Mouse (Mus musculus): ENCODE measurements around the gene Ptpn20.

Gene Ptpn20

DNA sequence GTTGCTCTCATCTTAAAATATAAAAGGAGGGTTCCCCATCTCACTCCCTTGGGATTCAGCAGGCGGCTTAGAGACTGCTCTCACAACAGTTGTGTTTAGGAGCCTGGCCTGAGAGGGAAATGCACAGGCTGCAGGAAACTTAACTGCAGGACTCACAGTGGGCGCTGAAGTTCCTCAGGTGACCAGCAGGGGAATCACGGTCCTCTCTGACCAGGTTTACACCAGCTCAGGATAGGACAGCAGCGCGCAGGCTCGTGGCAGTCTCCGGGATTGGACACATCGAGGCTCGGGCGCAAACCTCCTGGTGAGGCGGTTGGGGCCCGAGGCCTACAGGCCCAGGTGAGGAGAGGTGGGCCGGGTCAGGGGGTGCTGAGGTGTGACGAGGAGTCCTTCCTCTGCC, at the start of gene Ptpn20:
Gene Ptpn20, plus strand, starts transcription at position 257 of the 400 bp plus-strand sequence.
- no peak for DNase-seq

DNA sequence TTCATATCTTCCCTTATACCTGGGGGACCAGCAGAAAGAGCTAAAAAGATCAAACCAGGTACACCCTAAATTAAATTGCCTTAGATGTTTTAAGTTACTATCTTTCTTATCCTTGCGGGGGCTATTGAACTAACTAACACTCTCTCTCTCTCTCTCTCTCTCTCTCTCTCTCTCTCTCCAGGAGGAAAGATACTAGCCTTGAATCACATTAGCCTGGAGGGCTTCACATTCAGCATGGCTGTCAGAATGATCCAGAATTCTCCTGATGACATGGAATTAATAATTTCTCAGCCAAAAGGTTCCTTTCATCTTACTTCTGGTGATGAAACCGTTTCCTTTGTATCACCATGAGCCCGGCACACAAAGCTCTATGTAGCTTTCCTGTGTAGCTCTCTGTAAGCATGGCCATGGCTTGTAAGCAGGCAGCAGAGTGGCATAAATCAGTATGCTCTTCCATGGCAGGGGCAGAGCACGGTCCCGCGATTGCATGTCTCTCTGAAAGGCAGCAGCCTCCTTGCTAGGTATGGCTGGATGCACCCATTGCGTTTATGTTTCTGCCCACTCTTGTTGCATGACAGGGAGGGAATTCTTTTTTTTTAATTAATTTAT, 49.3 kb upstream of the Ptpn20 start:
- DNase-seq: no peak

DNA sequence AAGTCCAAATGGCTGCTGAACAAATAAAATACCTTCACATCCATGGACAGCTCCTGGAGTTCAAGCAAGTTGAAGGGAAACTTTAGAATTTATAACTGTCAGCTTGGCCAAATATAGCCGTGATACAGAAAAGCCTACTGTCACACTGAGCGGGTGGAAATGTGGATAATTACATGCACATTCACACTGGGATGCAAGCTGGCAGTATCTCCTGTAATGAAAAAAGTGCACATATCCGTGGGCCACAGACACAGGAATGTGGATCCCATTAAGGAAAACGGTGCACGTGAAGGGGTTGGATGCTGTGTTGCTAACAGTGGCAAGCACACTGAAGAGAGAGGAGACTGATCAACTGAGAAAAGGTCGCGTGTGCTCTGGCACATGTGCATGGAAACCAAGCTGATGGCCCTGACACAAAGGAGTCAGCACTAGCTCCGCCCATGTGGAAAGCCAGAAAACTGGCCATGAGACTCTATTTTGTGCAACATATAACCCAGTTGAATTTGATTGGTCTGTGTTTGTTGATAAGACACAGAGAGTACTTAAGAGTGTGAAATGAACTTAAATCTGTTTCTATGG, 43.4 kb upstream of the Ptpn20 start:
- no peak for DNase-seq

DNA sequence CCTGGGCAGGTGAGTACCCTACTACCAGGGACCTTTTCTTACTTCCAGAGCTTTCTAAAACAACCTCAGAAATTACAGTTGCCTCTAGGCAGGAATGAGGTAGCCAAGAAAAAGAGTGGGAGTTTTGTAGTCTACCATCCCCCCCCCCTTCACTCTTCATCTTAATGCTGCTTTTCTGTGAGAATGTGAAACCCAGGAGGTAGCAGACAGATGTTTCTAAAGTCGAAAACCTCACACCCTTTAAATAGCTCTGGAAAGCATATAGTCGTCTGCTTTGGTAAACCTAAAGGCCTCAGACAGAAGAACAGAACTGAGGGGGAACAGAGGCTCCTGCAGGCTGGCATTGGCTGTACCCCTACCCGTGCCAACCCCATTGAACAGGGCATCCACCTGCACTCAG, 40.4 kb upstream of the Ptpn20 start:
- DNase-seq: no peak

DNA sequence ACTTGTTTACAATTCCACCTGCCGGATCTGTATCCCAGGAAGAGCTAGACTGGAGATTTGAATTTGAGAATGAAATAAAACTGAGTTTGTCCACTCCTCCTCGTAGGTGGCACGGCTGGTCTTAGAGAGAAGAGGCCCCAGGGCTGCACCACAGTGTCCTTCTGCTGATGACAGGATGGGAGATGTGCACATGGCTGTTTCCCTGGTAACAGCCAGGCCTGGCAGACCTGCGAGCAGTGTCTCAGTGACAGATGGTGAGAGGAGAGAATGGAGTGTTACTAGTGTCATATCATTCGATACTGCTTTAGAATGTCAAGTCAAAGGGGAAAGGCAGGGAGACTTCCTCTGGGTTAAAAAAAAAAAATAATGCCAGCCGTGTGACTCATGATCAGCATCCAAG, 39.2 kb upstream of the Ptpn20 start:
- DNase-seq: no peak

- no peak for DNase-seq
Observed at GRCm38 (mm10) chr14:33570737-33571136, 18.3 kb upstream of the Ptpn20 start.

- no peak for DNase-seq
Observed at GRCm38 (mm10) chr14:33573643-33574042, 15.4 kb upstream of the Ptpn20 start.

DNA sequence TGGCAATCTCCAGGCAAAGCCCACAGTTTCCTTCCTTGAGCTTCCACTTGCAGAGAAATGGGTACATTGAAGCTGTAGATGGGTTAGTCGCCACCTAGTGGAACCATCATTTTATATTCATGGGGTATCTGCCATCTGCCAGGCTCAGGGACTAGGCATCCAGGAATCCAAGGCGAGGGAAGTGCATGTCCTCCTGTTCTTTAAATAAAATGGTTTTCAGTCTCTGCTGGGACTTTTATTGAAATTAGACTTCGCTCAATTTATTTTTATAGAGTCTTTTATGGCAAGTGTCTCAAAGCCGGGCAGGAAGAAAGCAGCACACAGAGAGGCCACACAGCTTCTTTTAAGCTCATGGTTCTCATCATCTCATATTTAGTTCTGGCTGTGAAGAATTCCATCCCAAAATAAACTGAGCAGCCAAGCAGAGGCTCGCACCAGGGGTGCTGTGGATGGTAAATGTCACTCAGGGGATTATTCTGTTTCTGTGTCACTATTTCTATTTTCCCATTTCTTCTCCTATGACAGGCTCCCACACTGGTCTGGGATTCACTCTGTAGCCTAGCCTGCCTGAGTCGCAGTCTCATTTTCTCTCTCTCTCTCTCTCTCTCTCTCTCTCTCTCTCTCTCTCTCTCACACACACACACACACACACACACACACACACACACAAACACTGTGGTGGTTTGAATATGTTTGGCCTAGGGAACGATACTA, 9.1 kb upstream of the Ptpn20 start:
- no peak for DNase-seq

DNA sequence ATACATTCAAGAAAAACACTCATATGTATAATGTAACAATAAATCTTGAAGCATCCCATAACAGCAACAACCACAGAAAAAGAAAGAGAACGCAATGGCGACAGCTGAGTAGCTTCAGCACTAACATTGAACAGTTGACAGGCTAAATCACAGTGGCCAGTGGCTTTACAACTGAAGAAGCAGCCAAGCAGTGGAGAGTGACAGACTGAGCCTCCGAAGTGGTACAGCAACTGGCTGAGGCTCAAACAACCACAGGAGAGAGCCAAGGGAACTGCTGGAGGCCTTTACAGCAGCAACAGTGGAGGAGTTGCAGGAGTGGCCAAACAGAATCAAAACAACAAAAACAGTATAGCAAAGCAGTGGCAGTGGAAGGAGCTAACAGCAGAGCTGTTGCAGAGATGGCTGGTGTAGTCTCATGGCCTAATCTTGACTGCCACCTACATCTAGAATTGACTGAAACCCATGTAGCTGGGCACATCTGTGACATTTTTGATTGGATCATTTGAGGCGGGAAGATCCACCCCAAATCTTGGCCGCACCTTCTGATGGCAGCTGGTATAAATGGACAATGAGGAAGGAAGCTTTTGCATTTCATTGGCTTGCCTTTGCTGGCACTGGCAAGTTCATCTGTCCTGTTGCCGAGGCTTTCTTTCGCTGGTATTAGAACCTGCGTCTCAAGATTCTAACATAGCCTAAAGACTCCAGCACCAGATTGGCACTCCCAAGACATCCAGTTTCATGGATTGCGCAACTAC, 9.5 kb downstream of the Ptpn20 start:
- no peak for DNase-seq

DNA sequence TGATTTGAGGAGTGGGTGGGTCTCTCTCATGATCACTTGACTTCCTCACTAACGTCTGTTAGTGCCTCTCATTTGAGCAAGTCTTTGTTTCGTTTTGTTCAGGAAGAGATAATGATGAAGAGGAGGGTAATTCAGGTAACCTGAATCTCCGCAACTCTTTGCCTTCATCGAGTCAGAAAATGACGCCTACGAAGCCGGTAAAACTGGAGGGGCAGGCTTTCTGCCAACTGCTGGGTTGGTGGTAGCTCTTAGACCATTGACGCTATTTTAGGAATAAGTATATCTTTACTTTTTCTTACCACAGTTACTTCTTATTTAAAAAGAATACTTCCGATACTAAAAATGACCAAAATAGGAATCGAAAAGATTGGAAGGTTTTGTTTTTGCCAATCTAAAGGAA, 18.4 kb downstream of the Ptpn20 start:
- DNase-seq: no peak

DNA sequence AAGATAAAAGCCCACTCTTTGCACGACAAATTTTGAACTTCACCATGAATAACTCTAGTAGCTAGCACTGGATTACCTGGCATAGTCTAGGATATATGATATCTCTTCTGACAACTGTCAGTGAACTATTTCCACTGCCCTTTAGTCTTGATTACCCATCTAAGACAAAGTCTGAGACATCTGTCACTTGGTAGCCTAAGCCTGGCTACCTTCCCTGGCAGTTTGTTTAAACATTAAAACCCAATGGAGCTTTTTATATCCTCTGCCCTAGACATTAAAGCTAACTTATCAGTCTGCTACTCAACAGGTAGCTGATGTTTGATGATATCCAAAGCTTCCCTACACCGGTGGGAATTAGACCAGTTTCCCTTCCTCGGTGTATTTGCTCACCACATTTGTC, 36.0 kb downstream of the Ptpn20 start:
- no peak for DNase-seq

DNA sequence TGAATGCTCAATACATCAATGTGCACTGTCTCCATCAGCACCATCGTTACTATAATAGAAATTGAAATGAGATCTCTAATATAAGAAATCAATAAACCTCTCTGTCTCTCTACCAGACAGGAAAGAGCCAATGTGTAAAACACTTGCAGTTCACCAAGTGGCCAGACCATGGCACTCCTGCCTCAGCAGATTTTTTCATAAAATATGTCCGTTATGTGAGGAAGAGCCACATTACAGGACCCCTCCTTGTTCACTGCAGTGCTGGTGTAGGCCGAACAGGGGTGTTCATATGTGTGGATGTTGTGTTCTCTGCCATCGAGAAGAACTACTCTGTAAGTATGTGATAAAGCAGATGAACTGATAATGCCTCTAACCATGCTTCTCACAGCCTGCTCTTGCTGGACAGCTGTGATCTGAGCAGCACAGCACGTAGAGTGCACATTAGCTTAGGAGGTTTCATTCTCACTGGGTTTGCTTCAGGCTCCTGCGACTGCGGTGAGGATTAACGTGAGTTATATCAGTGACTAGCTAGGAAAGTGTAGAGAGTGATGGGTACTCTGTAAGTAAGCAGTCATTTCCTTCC, 43.9 kb downstream of the Ptpn20 start:
- no peak for DNase-seq

GRCm38 (mm10) chr14:33634354-33634753, 45.3 kb downstream of the Ptpn20 start:
- no peak for DNase-seq

DNA sequence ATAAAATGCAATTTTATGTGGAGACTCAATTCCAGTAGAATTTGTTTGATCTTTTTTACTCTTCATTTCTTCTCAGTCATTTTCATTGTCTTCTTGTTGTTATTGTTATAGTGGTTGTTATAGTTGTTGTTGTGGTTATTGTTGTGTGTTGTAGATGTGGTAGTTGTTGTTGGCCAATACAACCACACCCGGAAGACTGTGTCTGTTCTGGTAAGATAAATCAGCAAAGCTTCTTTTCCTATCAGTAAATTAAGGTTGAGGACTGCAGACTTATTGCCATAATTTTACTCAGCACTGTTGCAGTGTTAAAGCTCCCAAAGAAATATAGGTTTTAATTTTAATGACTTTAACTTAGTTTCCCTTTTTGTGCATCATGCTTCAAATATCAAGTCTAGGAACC, 45.8 kb downstream of the Ptpn20 start:
- DNase-seq: no peak

GRCm38 (mm10) chr14:33639357-33639756, 50.4 kb downstream of the Ptpn20 start:
- DNase-seq: no peak

- no peak for DNase-seq
Observed at GRCm38 (mm10) chr14:33650721-33651120, 61.7 kb downstream of the Ptpn20 start.

DNA sequence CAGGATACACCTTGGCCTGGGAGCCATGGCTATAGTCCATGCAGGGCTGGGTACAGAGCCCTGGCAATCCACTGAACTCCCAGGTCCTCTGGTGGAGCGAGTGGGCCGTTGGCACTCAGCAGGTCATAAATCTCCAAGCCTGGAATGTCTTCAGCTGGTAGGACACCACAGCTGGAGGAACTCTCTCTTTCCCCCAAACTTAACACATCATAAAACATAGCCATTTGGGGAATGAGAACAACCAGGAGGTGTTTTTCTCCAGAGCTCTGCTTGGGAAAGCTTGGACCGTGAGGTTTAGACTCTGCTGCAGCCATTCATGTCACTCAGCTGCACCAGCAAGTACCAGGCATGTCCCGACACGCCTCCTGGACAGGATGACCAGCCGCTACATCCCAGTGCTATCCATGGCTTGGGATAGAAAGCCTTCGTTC, 68.5 kb downstream of the Ptpn20 start:
- DNase-seq: peak in 1 of 2 experiments; percentile 12

- peak in 1 of 2 experiments; percentile 7 for DNase-seq
Observed at GRCm38 (mm10) chr14:33658331-33658730, 69.3 kb downstream of the Ptpn20 start.

GRCm38 (mm10) chr14:33662080-33662479, 73.1 kb downstream of the Ptpn20 start:
- no peak for DNase-seq

- DNase-seq: no peak
Observed at GRCm38 (mm10) chr14:33666301-33666700, 77.3 kb downstream of the Ptpn20 start.

DNA sequence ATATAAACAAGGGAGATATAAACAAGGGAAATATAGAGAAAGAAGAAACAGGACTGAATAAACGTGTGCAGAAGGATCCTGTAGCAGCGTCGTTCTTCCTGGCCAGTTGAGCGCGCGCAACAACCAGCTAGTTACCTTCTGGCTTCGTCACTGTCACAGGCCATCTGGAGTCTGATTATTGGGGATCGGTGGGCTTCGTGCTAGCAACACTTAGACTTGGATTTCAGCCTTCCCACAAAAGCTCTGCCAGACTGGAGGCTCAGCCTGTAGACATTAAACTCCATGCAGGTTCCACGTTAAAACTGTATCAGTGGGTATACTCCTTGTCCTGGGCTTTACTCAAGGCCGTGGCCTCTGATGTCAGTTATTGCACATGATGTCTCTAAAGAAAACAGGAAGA, 80.9 kb downstream of the Ptpn20 start:
- no peak for DNase-seq

- peak in 1 of 2 experiments; percentile 13 for DNase-seq
Observed at GRCm38 (mm10) chr14:33673350-33674087, 84.5 kb downstream of the Ptpn20 start.

Data from lung, adult 18-20 months (tissue).